Mouse (Mus musculus): ENCODE data around the gene Dusp21. TPM values are rescaled to one million over a fixed set of nuclear protein-coding genes. Genes with fewer than 3 reads are reported as not detected.

Gene Dusp21
- polyA plus RNA-seq, 1 experiment from 2014 or later: not detected

Other genes starting within 250 kb of the Dusp21 start
- gene Kdm6a, start 16.7 kb downstream of the Dusp21 start, polyA plus RNA-seq (2014; fragmentation: Nextera tagmentation; extraction: Ambion mirVana): 35.5 and 38.1 TPM in 2 replicates